Mouse (Mus musculus): ENCODE results near the gene Emsy.
A peak's percentile ranks its signal among the peaks of the same experiment; 100 is the strongest.

Gene Emsy

DNA sequence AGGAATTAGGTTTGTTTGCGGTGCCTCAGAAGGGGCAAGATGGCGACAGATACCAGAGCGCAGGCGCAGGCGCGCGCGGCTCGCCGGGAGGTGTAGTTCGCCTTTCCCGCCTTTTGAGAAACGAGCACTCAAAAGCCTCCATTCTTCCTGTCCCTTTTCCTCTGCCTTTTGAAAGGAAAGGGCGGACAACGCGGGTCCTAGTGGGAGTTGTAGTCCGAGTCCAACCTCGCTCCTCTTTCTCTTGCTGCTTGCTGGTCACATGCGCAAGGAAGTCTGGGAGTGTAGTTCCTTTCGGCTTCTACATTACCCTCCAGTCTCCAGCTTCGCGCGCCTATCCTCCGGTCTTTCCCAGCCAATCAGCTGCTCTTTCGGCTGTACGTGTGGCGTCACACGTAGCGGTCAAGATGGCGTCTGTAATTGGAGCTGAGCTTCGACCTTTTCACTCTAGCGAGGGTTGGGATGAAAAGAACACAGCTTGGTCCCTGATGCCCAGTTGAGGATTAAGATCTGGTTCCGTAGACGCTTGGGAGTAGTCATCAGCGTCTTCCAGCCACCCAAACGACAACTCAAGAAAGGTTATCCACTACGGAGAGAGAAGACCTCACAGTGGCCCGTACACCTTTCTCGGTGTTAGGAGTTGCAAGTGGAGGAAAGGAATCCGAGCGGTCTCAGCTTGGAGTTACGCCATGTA, at the start of gene Emsy:
Gene Emsy, minus strand, starts transcription at position 253 of the 691 bp plus-strand sequence.
- DNase-seq (ENCODE audit: low spot score in 2 of 2) = peak; percentile 94 to 98

DNA sequence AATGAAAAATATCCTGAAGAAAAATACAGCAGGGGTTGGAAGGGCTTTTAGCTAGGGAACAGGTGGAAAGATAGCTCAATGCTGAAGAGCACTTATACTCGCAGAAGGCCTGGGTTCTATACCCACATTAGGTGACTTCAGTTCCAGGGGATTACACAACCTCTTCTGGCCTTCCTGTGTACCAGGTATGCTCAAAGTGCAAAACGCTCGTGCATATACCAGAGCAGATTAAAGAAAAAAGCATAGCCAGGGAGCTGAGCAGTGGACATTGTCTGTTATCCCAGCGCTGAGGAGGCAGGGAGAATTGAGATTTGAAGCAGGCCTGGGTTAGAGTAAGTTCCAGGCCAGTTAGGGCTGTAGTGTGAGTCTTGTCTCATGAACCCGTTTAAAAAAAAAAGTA, 47.7 kb upstream of the Emsy start:
- no peak for DNase-seq (ENCODE audit: low spot score in 2 of 2)

DNA sequence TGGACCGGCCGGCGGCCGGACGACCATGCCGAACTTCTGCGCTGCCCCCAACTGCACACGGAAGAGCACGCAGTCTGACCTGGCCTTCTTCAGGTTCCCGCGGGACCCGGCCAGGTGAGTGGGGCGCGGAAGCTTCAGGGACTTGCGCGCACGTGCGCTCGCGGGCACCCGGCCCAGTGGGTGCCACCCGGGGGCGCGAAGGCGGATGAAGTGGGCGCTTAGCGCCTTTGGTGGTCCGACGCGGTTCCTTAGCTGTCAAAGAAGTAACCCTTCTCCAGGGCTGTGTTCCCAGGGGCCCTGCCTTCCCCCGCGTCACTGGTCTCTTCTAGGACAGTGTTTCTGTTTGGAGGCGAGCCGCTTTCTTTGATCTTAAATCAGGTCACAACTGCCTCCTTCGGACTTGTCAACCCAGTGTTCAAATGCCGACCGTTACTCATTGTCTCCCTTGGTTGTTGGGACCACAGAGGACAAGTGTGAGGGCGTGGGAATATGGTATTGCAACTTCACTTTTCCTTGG, 46.8 kb upstream of the Emsy start:
- peak in 1 of 2 experiments; percentile 22 for DNase-seq (ENCODE audit: low spot score in 2 of 2)

DNA sequence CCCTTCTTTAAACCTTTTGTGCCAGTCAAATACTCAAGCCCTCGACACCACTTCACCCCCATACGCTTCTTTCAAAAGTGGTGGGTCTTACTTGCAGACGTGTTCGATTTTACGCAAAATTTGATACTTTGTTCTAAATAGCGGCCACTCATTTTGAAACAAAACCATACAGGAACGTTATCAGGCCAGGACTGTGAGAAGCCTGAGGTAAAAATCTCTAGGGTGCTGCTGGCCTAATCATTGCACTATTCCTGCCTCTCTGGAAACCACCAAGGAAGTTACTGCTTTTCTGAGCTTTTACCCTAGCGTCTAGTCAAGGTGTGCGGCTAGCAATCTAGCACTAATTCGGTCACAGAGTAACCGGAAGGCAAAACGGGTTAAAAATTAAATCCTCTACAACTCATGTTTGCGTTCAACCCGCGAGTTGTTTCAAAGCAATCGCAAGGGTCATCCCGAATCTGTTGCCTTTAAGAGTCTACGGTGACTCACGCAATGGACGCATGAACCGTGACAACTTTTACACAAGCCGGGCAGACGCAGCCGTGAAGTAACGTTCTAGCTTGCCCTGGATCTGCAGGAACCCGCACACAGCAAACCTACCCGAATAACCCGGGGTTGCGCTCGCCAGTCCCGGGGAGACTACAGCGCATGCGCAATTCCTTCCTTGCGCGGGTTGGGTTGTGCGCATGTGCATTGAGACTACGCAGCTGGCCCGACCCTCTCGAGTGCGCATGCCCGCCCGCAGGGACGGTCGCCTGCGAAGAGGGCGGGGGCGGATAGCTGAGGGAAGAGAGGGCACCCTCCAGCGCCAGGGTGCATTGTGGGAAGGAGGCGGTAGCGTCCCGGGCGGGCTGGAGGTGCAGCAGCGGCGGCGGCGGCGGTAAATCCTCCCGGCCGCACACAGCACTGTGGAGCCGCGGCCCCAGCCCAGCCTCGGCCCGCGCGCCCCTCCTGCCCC, 46.0 kb upstream of the Emsy start, which contains the start of gene Thap12:
Gene Thap12, plus strand, starts transcription at position 821 of the 958 bp plus-strand sequence.
- peak; percentile 98 to 99 for DNase-seq (ENCODE audit: low spot score in 2 of 2)

DNA sequence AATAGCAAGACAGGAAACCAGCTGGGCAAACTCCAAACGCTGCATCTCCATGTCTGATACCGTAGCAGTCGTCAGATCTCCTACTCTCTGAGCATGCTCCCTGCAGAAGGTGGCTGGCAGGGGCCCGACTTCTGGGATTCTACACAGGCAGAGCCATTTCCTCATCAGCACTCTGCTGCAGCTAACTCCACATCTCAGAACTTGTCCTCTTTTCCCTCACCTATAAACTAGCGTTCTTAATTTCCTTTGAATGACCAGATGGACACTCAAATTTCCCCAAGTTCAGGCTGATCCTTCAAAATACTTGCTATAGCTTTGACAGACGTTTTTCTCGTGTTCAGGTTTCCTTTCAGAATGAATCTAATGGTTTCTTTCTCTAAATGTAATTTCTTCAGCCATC, 45.2 kb upstream of the Emsy start:
- no peak for DNase-seq (ENCODE audit: low spot score in 2 of 2)

DNA sequence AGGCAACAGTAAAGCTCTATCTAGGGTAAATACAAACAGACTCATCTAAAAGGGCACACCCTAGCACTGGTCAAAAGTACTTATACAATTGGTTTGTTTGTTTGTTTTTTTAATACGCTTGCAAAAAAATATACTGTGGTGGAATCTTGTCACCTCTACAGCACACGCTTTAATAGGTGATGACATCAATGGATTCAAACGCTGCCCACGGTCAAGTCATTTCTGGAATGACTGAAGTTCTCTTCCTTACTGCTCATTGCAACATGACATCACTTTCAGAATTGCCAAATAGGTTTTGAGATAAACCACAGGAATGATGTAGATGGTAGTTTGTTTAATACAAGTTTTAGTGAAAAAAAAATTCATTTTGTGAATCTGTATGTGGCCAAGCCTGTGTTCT, 42.0 kb upstream of the Emsy start:
- no peak for DNase-seq (ENCODE audit: low spot score in 2 of 2)

DNA sequence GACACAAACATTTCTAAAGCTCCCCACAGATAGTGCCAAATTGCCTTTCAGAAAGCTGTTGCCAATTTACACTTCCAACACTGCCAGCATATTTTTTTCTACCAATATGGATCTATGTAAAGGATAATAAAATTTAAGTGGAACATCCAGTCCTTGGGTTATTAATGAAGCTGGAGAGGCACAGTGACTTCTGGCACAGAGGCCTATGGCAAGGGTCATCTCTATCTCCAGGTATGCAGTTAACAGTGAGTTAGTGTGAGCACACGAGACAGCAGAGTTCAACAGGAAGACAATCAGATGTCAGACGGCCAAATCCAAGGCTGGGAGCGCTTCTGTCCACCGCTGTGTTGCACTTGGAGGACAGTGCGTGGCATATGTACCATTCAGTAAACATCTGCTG, 41.5 kb upstream of the Emsy start:
- no peak for DNase-seq (ENCODE audit: low spot score in 2 of 2)

DNA sequence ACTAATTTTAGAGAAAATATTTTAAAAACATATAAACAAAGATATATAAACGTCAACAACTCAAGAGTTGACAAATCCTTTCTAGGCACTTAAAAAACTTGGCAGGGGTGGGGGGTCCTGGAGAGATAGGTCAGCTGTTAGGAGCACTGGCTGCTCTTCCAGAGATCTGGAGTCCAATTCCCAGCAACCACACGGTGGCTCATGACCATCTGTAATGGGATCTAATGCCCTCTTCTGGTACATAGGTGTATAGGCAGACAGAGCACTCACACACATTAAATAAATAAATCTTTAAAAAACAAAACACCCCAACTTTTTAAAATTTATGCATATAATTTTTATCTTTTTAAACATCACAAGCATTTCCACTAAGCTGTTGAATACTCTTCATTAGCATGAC, 40.9 kb upstream of the Emsy start:
- no peak for DNase-seq (ENCODE audit: low spot score in 2 of 2)

DNA sequence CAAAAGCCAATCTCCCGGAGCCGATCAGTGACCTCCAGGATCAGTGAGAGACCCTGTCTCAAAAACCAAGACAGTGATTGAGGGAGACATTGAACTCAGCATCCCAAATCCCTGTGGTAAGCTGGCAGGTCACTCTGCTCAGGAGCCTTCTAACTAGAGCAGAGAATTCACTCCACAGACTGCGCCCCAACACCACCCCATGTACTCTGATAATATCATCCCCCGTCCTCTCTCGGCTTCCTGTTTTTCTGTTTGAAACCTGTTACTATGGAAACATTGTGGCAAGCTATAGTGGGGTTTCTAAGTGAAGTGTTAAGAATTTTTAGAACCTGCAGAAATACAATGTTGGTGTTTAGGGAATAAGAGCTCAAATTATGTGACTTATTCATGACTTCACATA, 37.5 kb upstream of the Emsy start:
- peak in 1 of 2 experiments; percentile 23 for DNase-seq (ENCODE audit: low spot score in 2 of 2)

DNA sequence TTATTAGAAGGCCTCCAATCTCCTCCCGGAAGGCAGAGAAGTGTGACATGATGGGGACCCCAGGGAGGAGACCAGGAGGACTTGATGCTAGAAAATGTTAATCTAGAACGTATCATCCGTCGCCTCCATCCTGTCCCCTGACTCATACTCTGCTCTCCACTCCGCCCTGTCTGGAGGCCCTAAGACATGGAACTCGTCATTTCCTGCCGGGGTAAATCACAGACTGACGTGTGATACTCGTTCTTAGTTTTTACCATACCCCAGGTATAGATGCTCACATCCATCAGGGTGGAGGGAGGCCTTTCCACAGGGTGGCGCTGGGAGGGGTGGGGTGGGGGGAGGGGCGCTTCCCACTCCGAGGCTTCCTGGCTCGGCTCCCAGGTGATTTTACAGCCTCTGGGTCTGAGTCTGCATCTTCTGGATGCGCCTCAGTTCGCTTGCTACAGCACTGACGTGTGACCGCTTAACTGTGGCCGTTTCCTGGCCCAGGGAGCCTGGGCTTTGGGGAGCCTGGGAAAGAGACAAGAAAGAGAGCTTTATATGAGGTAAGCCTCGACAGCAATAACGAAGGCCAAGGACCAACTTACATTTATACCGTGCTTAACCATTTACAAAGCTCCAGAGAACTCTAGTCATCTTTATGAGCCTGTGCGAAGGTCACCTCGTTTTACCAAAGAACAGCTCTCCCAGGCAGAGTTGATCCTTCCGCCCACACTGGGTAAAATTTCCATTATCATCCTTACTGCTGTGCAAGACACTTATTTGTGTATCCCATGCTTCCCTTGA, 36.4 kb upstream of the Emsy start:
- DNase-seq (ENCODE audit: low spot score in 2 of 2) = no peak

DNA sequence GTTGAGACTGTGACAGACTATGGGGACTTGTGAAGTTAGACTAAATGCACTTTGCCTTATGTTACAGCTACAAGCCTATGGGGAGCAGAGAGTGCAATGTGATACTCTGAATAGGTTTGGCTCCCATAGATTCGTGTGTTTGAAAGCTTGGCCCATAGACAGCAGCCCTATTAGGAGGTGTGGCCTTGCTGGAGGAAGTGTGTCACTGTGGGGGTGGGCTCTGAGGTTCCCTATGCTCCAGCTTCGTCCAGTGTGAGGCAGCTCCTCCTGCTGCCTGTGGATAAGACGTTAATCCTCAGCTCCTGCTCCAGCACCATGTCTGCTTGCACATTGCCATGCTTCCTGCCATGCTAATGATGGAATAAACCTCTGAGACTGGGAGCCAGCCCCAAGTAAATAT, 34.2 kb upstream of the Emsy start:
- no peak for DNase-seq (ENCODE audit: low spot score in 2 of 2)

DNA sequence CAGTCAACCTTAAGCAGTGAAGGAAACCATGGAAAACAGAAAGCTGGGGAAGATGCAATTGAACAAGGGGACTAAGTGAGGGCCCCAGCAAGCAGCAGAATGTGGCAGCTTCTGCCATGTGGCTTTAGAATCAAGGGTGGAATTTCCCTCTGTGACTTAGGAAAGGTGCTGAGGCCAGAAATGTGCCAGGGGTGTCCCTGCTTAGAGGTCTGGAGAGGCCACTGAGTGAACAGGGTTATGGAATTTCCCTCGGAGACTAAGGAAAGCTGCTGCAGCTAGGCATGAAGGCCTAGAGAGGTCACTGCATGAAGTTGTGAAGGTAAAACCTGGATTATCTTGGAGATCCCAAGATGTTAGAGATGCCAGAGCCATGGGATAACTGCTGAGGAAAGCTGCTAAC, 33.5 kb upstream of the Emsy start:
- DNase-seq (ENCODE audit: low spot score in 2 of 2) = no peak

DNA sequence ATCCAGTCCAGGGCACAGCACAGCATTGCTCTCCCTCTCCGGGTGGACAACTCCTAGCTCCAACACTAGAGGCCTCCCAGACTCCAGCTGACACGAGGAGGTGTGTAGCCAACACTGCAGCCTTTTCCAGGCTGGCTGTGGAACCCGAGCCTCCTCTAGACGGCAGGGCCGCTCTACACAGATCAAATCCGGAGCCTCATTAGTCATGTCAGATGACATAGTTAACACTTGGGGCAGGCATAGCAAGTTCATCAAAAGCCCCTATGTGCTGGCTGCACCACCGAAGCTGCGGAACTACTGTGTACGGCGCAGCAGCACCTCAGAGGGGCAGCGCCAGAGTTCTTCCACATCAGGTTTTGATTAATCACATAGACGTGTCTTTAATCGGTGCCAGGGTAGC, 29.3 kb upstream of the Emsy start:
- no peak for DNase-seq (ENCODE audit: low spot score in 2 of 2)

DNA sequence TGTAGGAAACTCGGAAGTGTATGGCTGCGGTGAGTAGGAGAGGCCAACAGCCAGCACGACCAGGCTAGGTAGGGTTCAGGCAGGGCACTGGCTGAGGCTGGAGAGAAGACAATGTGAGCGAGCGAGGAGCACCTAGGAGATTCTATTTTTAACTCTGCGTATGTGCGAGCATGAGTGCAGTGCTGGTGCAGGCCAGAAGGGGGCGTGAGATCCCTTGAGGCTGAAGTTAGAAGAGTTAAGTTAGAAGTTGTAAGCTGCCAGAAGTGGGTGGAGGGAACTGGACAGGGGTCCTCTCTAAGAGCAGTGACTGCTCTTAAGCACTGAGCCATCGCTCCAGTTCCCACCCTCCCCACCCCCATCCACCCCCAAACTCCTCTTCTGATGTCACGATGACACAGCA, 26.2 kb upstream of the Emsy start:
- no peak for DNase-seq (ENCODE audit: low spot score in 2 of 2)

DNA sequence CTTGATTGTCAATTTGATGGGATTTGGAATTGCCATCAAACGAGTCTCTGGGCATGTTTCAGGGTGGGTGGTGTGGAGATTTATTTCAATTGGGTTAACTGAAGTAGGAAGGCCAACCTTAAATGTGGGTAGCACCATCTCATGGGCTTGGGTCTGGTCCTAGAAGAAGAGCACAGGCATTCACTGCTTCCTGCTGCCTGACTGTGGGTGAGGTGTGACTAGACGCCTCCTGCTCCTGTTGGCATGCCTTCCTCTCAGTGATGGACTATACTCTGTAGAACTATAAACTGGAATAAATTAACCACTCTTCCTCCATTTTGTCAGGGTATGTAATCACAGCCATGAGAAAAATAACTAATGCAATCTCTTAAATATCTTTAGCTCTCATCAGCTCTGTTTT, 24.1 kb upstream of the Emsy start:
- no peak for DNase-seq (ENCODE audit: low spot score in 2 of 2)

DNA sequence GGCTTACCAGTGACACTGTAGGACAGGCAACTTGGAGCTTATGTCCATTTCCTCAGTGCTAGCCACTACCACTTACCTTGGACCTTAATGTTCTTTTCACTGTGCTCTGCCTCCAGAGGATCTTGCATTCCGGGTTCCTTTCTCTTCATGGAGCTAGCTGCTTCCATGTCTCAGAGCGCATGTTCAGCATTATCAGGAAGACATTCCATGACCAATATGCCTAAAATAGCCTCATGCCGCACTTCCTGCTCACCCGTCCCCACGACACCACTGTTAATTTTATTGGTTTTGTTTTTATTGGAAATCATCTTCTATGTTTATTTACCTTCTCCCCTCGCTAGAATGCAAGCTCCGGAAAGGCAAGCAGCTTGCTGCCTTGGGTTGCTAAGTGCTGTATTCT, 21.9 kb upstream of the Emsy start:
- DNase-seq (ENCODE audit: low spot score in 2 of 2) = no peak

DNA sequence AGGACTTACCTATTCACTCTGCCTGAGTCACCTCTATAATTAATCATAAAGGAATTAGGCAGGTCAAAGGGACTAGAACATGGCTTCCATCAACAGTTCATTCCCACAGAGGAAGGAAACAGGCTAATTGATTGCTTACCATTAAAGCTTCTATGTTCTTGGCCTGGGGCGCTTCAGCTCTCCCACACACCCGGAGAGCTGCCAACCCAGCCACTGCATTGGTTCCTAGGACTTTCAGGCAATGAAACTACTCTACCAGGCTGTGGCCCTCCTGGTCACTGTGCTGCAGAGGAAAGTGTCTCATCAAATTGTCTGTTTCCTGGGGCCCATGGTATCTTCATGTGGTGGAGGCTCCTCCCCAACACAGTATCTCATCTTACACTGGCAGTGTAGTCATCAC, 20.9 kb upstream of the Emsy start:
- no peak for DNase-seq (ENCODE audit: low spot score in 2 of 2)

DNA sequence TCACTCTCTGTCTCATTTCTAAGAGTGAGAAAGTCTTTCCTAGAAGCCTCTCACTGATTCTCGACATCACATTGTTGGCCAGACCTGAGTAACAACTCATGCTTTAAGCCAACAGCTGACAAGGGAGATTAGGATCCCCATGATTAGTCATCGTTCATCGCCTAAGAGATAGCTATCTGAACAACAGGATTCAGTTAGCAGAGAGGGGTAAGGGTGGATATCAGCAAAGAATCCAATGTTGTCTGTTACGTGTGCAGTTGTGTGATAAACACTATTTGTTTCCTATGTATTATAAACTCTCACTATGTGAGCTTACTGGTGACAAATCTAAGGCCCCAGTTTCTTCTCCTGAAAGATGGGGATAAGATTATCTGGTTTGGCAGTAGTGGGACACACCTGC, 17.8 kb upstream of the Emsy start:
- DNase-seq (ENCODE audit: low spot score in 2 of 2) = no peak

DNA sequence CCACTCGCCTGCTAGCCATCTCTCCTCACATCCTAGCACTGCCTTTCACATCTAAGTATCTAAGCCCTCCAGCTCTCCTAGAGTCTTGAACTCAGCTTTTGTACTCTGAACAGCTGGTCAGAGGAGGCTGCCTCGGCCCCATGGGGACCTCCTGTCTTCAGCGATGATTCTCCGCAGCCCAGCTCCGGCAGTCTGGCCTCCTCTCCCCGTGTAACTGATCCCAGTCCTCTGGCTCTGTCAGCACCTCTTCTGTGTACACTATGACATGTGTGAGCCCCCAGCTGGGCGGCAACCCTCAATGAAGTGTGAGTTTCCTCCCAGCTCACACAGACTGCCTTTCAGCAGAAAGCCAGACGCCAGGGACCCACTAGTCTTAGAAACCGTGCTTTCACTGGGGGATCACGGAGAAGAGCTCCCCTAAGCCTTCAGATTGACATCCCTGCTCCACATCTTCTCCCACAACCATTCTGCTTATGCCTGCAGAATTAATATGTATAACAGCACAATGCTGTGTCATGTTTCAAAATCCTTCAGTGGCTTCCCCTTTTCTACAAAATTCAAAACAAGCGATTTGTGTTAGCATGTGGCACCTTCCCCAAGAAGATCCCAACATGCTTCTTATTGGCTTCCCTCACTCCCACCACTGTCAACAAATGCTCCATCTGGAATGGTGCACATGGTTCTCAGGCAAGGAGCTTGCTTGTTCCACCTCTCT, 15.8 kb upstream of the Emsy start:
- no peak for DNase-seq (ENCODE audit: low spot score in 2 of 2)

DNA sequence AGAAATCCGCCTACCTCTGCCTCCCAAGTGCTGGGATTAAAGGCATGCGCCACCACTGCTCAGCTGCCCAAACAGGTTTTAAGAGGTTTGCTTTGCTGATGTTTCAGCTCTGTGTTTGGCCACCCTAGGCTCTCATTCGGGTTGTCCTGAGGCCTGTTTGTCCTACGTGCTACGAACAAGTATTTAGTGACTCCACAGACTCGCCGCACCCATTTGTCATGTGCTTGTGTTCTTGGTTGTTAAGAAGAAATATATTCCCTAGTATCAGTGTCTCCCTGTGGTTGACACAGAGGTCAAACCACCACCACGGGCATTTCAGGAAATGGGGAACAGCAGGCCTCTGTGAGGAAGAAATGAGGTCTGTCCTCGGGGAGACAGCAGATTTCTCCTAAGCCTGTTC, 14.8 kb upstream of the Emsy start:
- DNase-seq (ENCODE audit: low spot score in 2 of 2) = no peak

DNA sequence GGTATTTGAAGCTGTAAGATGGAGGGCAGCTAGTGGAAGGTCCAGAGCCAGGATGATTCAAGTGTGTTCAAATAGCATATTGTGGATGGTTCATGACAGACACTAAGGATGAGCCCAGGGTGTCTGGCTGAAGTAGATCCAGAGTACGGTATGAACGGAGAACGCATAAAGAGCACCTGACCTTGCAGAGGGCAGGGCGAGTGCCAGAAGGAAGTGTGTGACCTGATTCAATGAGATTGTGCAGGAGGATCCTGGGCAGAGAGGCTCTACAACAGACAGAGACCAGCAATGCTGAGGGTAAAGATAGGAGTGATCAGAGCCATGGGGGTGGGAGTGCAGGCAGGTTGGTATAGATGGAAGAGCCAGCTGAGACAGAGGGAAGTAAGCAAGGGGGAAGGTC, 14.2 kb upstream of the Emsy start:
- no peak for DNase-seq (ENCODE audit: low spot score in 2 of 2)

Measured in right cerebral cortex, postnatal 36 days (tissue).